Mouse (Mus musculus) pancreas, adult 10 weeks (tissue): ENCODE measurements around the gene Olfr1161. TPM values are rescaled to one million over a fixed set of nuclear protein-coding genes. Genes with fewer than 3 reads are reported as not detected.

Experiments used
- polyA plus RNA-seq: library from polyadenylated mRNA; stranded (reverse); fragments of 350-450 nt; fragmentation: Illumina TruSeq; extraction: RNeasy Lipid Tissue Mini Kit (QIAGEN cat#74804); gene quantifications from one replicate; pipeline ENCODE4 v1.2.3, GENCODE M21; 2015; ENCODE audit warnings: low read depth, low replicate concordance; ENCODE audit not compliant: insufficient read depth

The Olfr1161 gene
- not detected for polyA plus RNA-seq

GRCm38 (mm10) chr2:88022474-88022873, at the start of gene Olfr1161:
TSS of gene Olfr1161 (plus strand) at chr2:88022774.

GRCm38 (mm10) chr2:87974563-87974962, 48.0 kb upstream of the Olfr1161 start, which contains the start of gene Olfr74:
TSS of gene Olfr74 (minus strand) at chr2:87974663.

GRCm38 (mm10) chr2:87989813-87990212, 32.8 kb upstream of the Olfr1161 start, which contains the start of gene Olfr1158:
TSS of gene Olfr1158 (plus strand) at chr2:87990113.

GRCm38 (mm10) chr2:88007515-88008318, 14.9 kb upstream of the Olfr1161 start, which contains the start of gene Olfr1160:
TSS of gene Olfr1160 (minus strand) at chr2:88008268.

GRCm38 (mm10) chr2:88037599-88037998, 15.0 kb downstream of the Olfr1161 start, which contains the start of gene Olfr73:
TSS of gene Olfr73 (minus strand) at chr2:88037699.

GRCm38 (mm10) chr2:88051029-88051428, 28.5 kb downstream of the Olfr1161 start, which contains the start of gene Olfr1162:
TSS of gene Olfr1162 (minus strand) at chr2:88051129.

GRCm38 (mm10) chr2:88071730-88072129, 49.2 kb downstream of the Olfr1161 start, which contains the start of gene Olfr1163:
TSS of gene Olfr1163 (minus strand) at chr2:88071830.

Other genes starting within 250 kb of the Olfr1161 start
- gene Olfr152, start 243.3 kb upstream of the Olfr1161 start, polyA plus RNA-seq, result not detected
- gene Olfr1143, start 222.2 kb upstream of the Olfr1161 start, polyA plus RNA-seq, result not detected
- gene Olfr1145, start 213.0 kb upstream of the Olfr1161 start, polyA plus RNA-seq, result not detected
- gene Olfr1148, start 192.2 kb upstream of the Olfr1161 start, polyA plus RNA-seq, result not detected
- gene Olfr1150-ps1, start 178.8 kb upstream of the Olfr1161 start, polyA plus RNA-seq, result not detected
- not detected for gene Olfr1151, start 166.9 kb upstream of the Olfr1161 start, polyA plus RNA-seq
- gene Olfr1152, start 156.3 kb upstream of the Olfr1161 start, polyA plus RNA-seq, result not detected
- not detected for gene Olfr1153, start 127.8 kb upstream of the Olfr1161 start, polyA plus RNA-seq
- gene Olfr1154, start 117.6 kb upstream of the Olfr1161 start, polyA plus RNA-seq, result not detected
- gene Olfr1155, start 77.6 kb upstream of the Olfr1161 start, polyA plus RNA-seq, result not detected
- gene Olfr1156, start 69.7 kb upstream of the Olfr1161 start, polyA plus RNA-seq, result not detected
- gene Olfr1157, start 54.5 kb upstream of the Olfr1161 start, polyA plus RNA-seq, result not detected
- not detected for gene Olfr74, start 48.1 kb upstream of the Olfr1161 start, polyA plus RNA-seq
- gene Olfr1158, start 32.7 kb upstream of the Olfr1161 start, polyA plus RNA-seq, result not detected
- gene Olfr1160, start 14.5 kb upstream of the Olfr1161 start, polyA plus RNA-seq, result not detected
- not detected for gene Olfr73, start 14.9 kb downstream of the Olfr1161 start, polyA plus RNA-seq
- not detected for gene Olfr1162, start 28.4 kb downstream of the Olfr1161 start, polyA plus RNA-seq
- not detected for gene Olfr1163, start 49.1 kb downstream of the Olfr1161 start, polyA plus RNA-seq
- not detected for gene Olfr1164, start 71.2 kb downstream of the Olfr1161 start, polyA plus RNA-seq
- not detected for gene Olfr1166, start 105.5 kb downstream of the Olfr1161 start, polyA plus RNA-seq
- gene Olfr1167, start 132.4 kb downstream of the Olfr1161 start, polyA plus RNA-seq, result not detected
- gene Olfr1168, start 159.1 kb downstream of the Olfr1161 start, polyA plus RNA-seq, result not detected
- not detected for gene Olfr1170, start 205.6 kb downstream of the Olfr1161 start, polyA plus RNA-seq